Mouse (Mus musculus): Measurements from ENCODE around the gene Oog3. TPM values are rescaled to one million over a fixed set of nuclear protein-coding genes. Genes with fewer than 3 reads are reported as not detected.

The Oog3 gene
- polyA plus RNA-seq (2012; rRNA removed), result not detected in 2 replicates

DNA sequence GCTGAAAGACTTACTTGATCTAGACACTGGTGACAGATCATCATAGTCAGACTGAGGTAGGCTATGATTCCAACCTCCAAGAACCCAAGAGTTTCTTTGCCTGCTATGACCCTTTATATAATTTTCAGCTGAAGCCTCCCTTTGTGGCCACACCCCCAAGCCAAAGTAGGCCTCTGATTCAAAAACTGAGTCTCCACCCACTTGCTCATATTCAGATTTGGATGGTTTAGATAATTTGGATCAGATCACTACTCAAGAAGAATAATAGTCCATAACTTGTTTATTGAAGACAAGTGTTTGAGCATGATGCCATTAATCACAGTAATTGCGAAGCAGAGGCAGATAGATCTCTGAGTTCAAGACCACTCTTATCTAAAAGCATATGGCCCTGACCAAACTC lies at the start of gene Oog3:
Gene Oog3, minus strand, starts transcription at position 101 of the 400 bp plus-strand sequence.

DNA sequence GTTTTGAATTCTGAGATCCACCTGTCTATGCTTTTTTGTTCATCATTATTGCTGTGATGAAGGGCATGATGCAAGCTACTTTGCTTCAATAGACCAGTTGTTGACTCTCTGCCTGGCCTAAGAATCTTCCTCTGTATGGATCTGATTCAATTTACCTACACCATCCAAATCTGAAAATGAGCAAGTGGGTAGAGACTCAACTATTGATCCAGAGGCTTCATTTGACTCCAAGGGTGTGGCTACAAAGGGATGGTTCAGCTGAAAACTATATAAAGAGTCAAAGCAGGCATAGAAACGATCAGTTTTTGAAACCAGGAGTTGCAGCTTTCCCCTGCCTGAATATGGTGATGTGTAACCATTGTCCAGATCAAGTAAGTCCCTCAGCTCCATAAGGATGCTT lies 28.0 kb upstream of the Oog3 start, which contains the start of gene Oog2:
Gene Oog2, plus strand, starts transcription at position 301 of the 400 bp plus-strand sequence.

Other genes with a start within 250 kb of the Oog3 start
- gene Pramef25, start 211.6 kb downstream of the Oog3 start, polyA plus RNA-seq (2012; rRNA removed), result not detected in 2 replicates
- not detected in 2 replicates for gene Gm13101, start 195.7 kb downstream of the Oog3 start, polyA plus RNA-seq (2012; rRNA removed)
- gene Pramef17, start 168.3 kb downstream of the Oog3 start, polyA plus RNA-seq (2012; rRNA removed), result not detected in 2 replicates
- not detected in 2 replicates for gene Pramel4, start 103.5 kb downstream of the Oog3 start, polyA plus RNA-seq (2012; rRNA removed)
- gene Gm13102, start 56.2 kb downstream of the Oog3 start, polyA plus RNA-seq (2012; rRNA removed), result not detected in 2 replicates
- gene Oog2, start 28.1 kb upstream of the Oog3 start, polyA plus RNA-seq (2012; rRNA removed), result not detected in 2 replicates
- not detected in 2 replicates for gene C87977, start 50.7 kb upstream of the Oog3 start, polyA plus RNA-seq (2012; rRNA removed)
- not detected in 2 replicates for gene Pramel5, start 117.8 kb upstream of the Oog3 start, polyA plus RNA-seq (2012; rRNA removed)
- gene Gm13128, start 167.6 kb upstream of the Oog3 start, polyA plus RNA-seq (2012; rRNA removed), result not detected in 2 replicates
- not detected in 2 replicates for gene Gm13119, start 195.3 kb upstream of the Oog3 start, polyA plus RNA-seq (2012; rRNA removed)
- not detected in 2 replicates for gene Pramef20, start 215.3 kb upstream of the Oog3 start, polyA plus RNA-seq (2012; rRNA removed)
- gene Pramef12, start 245.8 kb upstream of the Oog3 start, polyA plus RNA-seq (2012; rRNA removed), result 0.08 TPM in 1 of 2 replicates, not detected in the other